Mouse (Mus musculus): Measurements from ENCODE around the gene Tspan17. TPM values are rescaled to one million over a fixed set of nuclear protein-coding genes. Genes with fewer than 3 reads are reported as not detected.

Gene Tspan17
- polyA plus RNA-seq, 1 experiment from 2014 or later, result 9.5 TPM

DNA sequence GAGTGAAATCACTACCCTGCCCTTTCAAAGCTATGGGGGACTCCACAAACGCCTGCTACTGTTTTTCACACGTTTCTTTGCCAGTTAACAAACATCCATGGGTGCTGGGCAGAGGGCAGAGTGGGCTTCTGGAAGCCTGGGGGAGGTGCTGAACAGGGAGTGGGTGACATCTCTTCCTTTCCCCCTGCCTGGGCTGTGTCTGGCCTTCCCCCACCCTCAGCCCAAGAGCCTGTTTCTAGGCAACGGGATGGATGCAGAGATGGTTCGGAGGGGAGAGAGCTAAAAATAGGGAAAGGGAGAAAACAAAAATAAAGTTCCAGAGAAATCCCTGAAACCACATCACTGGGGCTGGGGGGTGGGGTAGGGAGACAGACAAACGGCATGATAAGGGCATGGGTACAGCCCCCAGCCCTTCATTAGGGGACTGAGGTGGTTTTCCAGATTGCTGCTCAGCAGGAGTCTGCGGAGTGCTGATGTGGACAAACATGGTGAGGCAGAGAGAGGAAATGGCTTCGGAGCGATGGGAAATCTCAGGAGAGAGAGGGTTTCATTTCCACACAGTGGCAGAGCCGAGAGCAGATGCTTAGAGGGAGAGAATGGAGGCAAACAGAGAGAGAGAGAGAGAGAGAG lies 33.9 kb upstream of the Tspan17 start:
- no peak overlapping the region for H3K27ac ChIP-seq

GRCm38 (mm10) chr13:54756156-54756712 lies 32.9 kb upstream of the Tspan17 start:
- Histone ChIP-seq H3K27ac (no peak overlapping the region), H3K36me3 (replicated peaks) (no peaks in the 10 kb centered on the region), H3K9me3 (no peaks in the 10 kb centered on the region), H3K4me1 (peaks cover 49% of the 10 kb centered on the region), H3K4me3 (no peak overlapping the region), H3K27me3 (ENCODE audit: poor library complexity, severe bottlenecking) (peaks cover 82% of the 10 kb centered on the region)
- WGBS, result 86% methylated on average over 8 of the region's 8 CpGs
- DNase-seq (ENCODE audit: extremely low spot score, low spot score), result no peak

More for the DNA sequence above, 33.9 kb upstream of the Tspan17 start:
- H3K9me3 ChIP-seq, result no peaks in the 10 kb centered on the region
- peaks cover 44% of the 10 kb centered on the region for H3K4me1 ChIP-seq
- H3K36me3 ChIP-seq (replicated peaks), result no peaks in the 10 kb centered on the region
- WGBS, result 28% methylated on average over 9 of the region's 9 CpGs
- DNase-seq (ENCODE audit: extremely low spot score, low spot score), result no peak
- H3K27me3 ChIP-seq (ENCODE audit: poor library complexity, severe bottlenecking), result peaks cover 82% of the 10 kb centered on the region
- no peak overlapping the region for H3K4me3 ChIP-seq

DNA sequence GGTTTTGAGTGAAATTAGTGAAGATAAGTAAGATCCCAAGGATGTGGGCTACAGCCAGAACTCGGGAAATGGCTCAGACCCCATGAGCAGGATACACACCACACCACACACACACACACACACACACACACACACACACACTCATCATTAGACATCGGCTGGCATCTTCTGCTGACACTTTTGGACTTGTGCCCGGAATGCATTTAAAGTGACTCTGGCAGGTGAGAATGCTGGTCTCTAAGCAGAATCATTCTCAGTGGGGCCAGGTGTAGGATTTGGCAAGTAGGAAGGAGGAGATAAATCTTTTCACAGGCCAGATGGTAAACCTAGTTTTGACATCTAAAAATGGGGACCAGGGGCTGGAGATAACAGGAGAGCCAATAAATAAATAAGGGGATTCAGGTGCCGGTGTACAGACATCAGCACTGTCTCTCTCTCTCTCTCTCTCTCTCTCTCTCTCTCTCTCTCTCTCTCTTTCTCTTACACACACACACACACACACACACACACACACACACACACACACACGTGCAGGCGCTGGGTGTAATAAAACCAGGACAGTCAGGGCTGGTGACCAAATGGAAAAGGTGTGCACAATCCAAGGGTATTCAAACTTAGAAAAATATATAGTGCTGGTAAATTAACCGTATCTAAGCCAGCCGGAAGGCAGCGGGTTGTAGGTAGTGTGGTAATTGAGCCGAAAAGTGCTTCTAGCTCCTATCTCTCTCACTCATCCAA lies 31.9 kb upstream of the Tspan17 start:
- peaks cover 82% of the 10 kb centered on the region for H3K27me3 ChIP-seq (ENCODE audit: poor library complexity, severe bottlenecking)
- DNase-seq (ENCODE audit: extremely low spot score, low spot score), result no peak

GRCm38 (mm10) chr13:54758045-54758755 lies 31.0 kb upstream of the Tspan17 start:
- Histone ChIP-seq H3K27me3 (ENCODE audit: poor library complexity, severe bottlenecking) (peaks cover 82% of the 10 kb centered on the region), H3K27ac (peak overlapping the region; percentile 77), H3K4me3 (peak overlapping the region; percentile 56), H3K4me1 (peaks cover 49% of the 10 kb centered on the region), H3K9me3 (no peaks in the 10 kb centered on the region), H3K36me3 (replicated peaks) (no peaks in the 10 kb centered on the region)
- peak; percentile 92 for DNase-seq (ENCODE audit: extremely low spot score, low spot score)
- WGBS, result under 1% methylated on average over 43 of the region's 43 CpGs

More for the DNA sequence above, 31.9 kb upstream of the Tspan17 start:
- Histone ChIP-seq H3K27ac (no peak overlapping the region), H3K4me3 (peak overlapping the region; percentile 56), H3K9me3 (no peaks in the 10 kb centered on the region), H3K4me1 (peaks cover 49% of the 10 kb centered on the region), H3K36me3 (replicated peaks) (no peaks in the 10 kb centered on the region)
- 46% methylated on average over 10 of the region's 10 CpGs for WGBS

- peaks cover 83% of the 10 kb centered on the region for H3K27me3 ChIP-seq (ENCODE audit: poor library complexity, severe bottlenecking)
- peak overlapping the region; percentile 56 for H3K4me3 ChIP-seq
- peaks cover 49% of the 10 kb centered on the region for H3K4me1 ChIP-seq
- H3K9me3 ChIP-seq, result no peaks in the 10 kb centered on the region
- H3K27ac ChIP-seq, result peak overlapping the region; percentile 57
- no peaks in the 10 kb centered on the region for H3K36me3 ChIP-seq (replicated peaks)
- no peak for DNase-seq (ENCODE audit: extremely low spot score, low spot score)
- WGBS, result under 1% methylated on average over 29 of the region's 29 CpGs
Observed at GRCm38 (mm10) chr13:54758756-54759470, 30.3 kb upstream of the Tspan17 start.

DNA sequence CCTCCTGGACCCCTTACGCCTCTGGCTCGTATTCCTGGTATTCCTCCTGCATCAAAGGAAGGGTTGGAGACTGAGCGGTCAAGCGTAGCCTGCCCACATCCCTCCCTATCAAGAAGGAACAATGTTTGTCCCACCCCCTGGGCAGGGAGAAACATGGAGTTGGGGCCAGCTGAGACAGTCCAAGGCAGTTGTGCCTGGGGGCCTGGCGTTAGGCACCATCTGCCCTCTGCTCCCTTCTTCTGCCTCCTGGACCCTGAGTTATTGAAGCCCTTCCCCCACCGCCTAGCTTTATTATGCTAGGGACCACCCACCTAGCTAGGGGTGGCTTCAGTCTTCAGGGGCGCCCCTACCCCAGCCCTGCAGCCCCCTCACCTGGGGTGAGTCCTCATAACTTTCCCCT lies 29.7 kb upstream of the Tspan17 start:
- 9% methylated on average over 7 of the region's 7 CpGs for WGBS
- H3K4me1 ChIP-seq, result peaks cover 47% of the 10 kb centered on the region
- no peaks in the 10 kb centered on the region for H3K9me3 ChIP-seq
- no peaks in the 10 kb centered on the region for H3K36me3 ChIP-seq (replicated peaks)
- peaks cover 84% of the 10 kb centered on the region for H3K27me3 ChIP-seq (ENCODE audit: poor library complexity, severe bottlenecking)
- H3K27ac ChIP-seq, result peak overlapping the region; percentile 57; the same call in 1 of the 2 replicates
- H3K4me3 ChIP-seq, result peak overlapping the region; percentile 56
- DNase-seq (ENCODE audit: extremely low spot score, low spot score), result no peak

DNA sequence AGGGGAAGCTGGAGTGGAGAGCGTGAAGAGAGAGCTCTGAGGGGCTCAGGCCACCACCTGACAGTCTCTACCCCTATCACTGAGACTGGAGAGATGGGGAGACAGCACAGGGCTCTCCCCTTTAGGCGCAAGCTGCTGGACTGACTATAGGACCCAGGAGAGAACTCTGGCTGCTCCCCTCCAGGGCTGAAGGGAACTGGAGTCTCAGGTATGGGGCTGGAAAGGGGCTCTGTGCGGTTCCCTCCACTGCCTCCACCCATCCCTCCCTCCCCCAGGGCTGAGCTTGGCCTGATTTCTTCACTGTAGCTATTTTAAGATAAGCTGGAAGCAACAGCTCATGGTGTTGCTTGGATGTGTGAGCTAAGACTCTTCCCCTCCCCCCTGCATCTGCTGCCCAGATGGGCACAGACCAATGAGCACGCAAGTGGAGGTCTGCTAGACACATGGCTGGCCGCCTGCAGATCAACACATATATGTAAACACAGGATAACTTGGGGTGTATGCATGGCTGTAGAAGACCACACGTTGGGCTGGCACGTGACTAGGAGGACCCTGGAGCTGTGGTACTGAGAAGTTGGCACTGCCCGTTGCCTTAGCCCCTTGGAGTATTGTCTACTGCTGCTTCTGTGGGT lies 28.9 kb upstream of the Tspan17 start:
- Histone ChIP-seq H3K4me3 (no peak overlapping the region), H3K9me3 (no peaks in the 10 kb centered on the region), H3K27me3 (ENCODE audit: poor library complexity, severe bottlenecking) (peaks cover 86% of the 10 kb centered on the region), H3K36me3 (replicated peaks) (no peaks in the 10 kb centered on the region), H3K27ac (0 out of 2 replicates have a peak overlapping the region, but pooled peaks have one; percentile 15), H3K4me1 (peaks cover 53% of the 10 kb centered on the region)
- 65% methylated on average over 8 of the region's 8 CpGs for WGBS
- DNase-seq (ENCODE audit: extremely low spot score, low spot score), result no peak

GRCm38 (mm10) chr13:54760906-54761305 lies 28.3 kb upstream of the Tspan17 start:
- WGBS, result 82% methylated on average over 7 of the region's 7 CpGs
- H3K4me3 ChIP-seq, result no peak overlapping the region
- peaks cover 86% of the 10 kb centered on the region for H3K27me3 ChIP-seq (ENCODE audit: poor library complexity, severe bottlenecking)
- H3K9me3 ChIP-seq, result no peaks in the 10 kb centered on the region
- H3K36me3 ChIP-seq (replicated peaks), result no peaks in the 10 kb centered on the region
- peaks cover 55% of the 10 kb centered on the region for H3K4me1 ChIP-seq
- DNase-seq (ENCODE audit: extremely low spot score, low spot score), result no peak
- no peak overlapping the region for H3K27ac ChIP-seq

GRCm38 (mm10) chr13:54765281-54766191 lies 23.6 kb upstream of the Tspan17 start:
- H3K4me3 ChIP-seq, result peak overlapping the region; percentile 56
- WGBS, result 5% methylated on average over 44 of the region's 44 CpGs
- peak overlapping the region; percentile 35; the same call in 1 of the 2 replicates for H3K27ac ChIP-seq
- no peaks in the 10 kb centered on the region for H3K36me3 ChIP-seq (replicated peaks)
- no peak for DNase-seq (ENCODE audit: extremely low spot score, low spot score)
- H3K9me3 ChIP-seq, result no peaks in the 10 kb centered on the region
- peaks cover 73% of the 10 kb centered on the region for H3K27me3 ChIP-seq (ENCODE audit: poor library complexity, severe bottlenecking)
- peaks cover 29% of the 10 kb centered on the region for H3K4me1 ChIP-seq

DNA sequence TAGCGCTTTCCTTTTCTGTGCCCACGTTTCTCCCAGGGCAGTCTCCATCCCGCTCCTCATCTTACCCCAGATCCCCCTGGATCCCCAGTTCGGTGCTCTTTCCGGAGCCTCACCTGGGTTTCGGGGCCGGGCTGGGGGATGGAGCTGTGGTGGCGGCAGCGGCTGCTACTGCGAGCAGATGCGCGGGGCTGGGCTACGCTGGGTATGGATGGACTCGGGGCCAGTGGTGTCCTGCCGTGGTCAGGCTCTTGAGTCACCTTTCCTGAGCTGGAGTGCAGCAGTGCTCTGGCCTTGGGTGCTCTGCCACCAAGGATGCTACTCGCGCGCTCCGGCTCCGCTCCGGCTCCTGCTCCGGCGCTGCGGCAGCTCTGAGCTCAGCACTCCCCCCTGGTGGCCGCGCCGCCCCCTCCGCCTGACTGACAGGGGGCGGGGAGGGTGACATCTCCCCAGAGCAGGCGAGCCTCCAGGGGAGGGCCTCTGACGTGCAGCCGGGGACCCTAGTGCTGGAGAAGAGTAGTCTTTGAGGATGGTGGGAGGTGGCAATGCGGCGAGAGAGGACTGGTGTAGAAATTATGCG lies 22.9 kb upstream of the Tspan17 start, which contains the start of gene Sncb:
TSS of gene Sncb (minus strand) at position 404 of the 577 bp plus-strand sequence.
- peak; percentile 69 for DNase-seq (ENCODE audit: extremely low spot score, low spot score)
- WGBS, result 1% methylated on average over 35 of the region's 35 CpGs
- Histone ChIP-seq H3K27ac (peak within 1 kb of the TSS; percentile 35; the same call in 1 of the 2 replicates), H3K4me1 (peaks cover 26% of the 10 kb centered on the region), H3K27me3 (ENCODE audit: poor library complexity, severe bottlenecking) (peaks cover 65% of the 10 kb centered on the region), H3K9me3 (peaks cover 2% of the 10 kb centered on the region; the same call in 1 of the 2 replicates), H3K4me3 (peak within 1 kb of the TSS; percentile 56), H3K36me3 (replicated peaks) (no peaks in the 10 kb centered on the region)

DNA sequence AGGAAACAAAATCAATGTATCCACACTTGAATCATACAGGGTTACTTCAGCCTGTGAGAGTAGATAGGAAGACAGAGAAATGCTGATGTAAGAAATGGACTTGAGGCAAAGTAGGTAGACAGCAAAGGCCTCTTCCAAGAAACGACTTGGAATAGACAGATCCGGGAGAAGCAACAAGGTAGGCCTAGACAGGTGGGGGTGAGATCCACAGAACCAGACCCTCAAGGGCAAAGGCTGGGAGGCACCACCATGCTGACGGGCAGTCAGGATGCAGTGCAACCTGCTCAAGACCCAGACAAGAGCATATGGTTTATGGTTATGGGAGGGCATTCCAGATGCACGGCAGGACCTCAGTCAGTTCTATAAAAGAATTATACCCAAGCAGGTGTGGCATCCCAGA lies 22.2 kb upstream of the Tspan17 start:
- peaks cover 26% of the 10 kb centered on the region for H3K4me1 ChIP-seq
- peaks cover 2% of the 10 kb centered on the region; the same call in 1 of the 2 replicates for H3K9me3 ChIP-seq
- H3K36me3 ChIP-seq (replicated peaks), result no peaks in the 10 kb centered on the region
- 80% methylated on average over 4 of the region's 4 CpGs for WGBS
- peaks cover 59% of the 10 kb centered on the region for H3K27me3 ChIP-seq (ENCODE audit: poor library complexity, severe bottlenecking)
- H3K4me3 ChIP-seq, result no peak overlapping the region
- no peak for DNase-seq (ENCODE audit: extremely low spot score, low spot score)
- H3K27ac ChIP-seq, result no peak overlapping the region
